Mouse (Mus musculus) erythroblast, embryonic 14.5 days (primary cell): Measurements from ENCODE around the gene Ppm1l.

Experiments used
- GATA1 ChIP-seq: IDR thresholded peaks from 2 replicates; pipeline ENCODE4 v1.6.1; 2012; ENCODE audit warnings: low read length, inconsistent platforms, mixed read lengths
- TAL1 ChIP-seq: IDR thresholded peaks from 3 replicates; pipeline ENCODE4 v1.6.1; 2012; ENCODE audit warnings: low read length, inconsistent platforms, mixed read lengths

GRCm38 (mm10) chr3:69484582-69484981 is 167.9 kb downstream of the Ppm1l start:
- TF ChIP-seq GATA1: no peak
- no peak for TF ChIP-seq TAL1
